Mouse (Mus musculus): ENCODE data around the gene Mcm7. TPM values are rescaled to one million over a fixed set of nuclear protein-coding genes. Genes with fewer than 3 reads are reported as not detected.

Gene Mcm7
- polyA plus RNA-seq, 1 experiment = 19.6 TPM

- TF ChIP-seq GATA1 (IDR thresholded peaks at IDR 0.05; ENCODE audit: low read length) = no peak
These were observed 8.6 kb downstream of the Mcm7 start for GRCm38 (mm10) chr5:138163610-138164009.

GRCm38 (mm10) chr5:138163046-138163445, 9.2 kb downstream of the Mcm7 start:
- TF ChIP-seq GATA1 (IDR thresholded peaks at IDR 0.05; ENCODE audit: low read length) = no peak

- TF ChIP-seq GATA1 (IDR thresholded peaks at IDR 0.05; ENCODE audit: low read length) = no peak
These were observed 11.2 kb downstream of the Mcm7 start, which contains the start of gene Cops6 for GRCm38 (mm10) chr5:138160842-138161665. TSS of gene Cops6 (plus strand) at chr5:138161071.

GRCm38 (mm10) chr5:138160224-138160762, 11.9 kb downstream of the Mcm7 start:
- no peak for TF ChIP-seq GATA1 (IDR thresholded peaks at IDR 0.05; ENCODE audit: low read length)

GRCm38 (mm10) chr5:138155443-138155976, 16.7 kb downstream of the Mcm7 start, which contains the start of gene Zfp113:
TSS of gene Zfp113 (minus strand) at chr5:138155744.
- TF ChIP-seq GATA1 (IDR thresholded peaks at IDR 0.05; ENCODE audit: low read length) = no peak

GRCm38 (mm10) chr5:138154390-138154789, 17.8 kb downstream of the Mcm7 start:
- no peak for TF ChIP-seq GATA1 (IDR thresholded peaks at IDR 0.05; ENCODE audit: low read length)

- no peak for TF ChIP-seq GATA1 (IDR thresholded peaks at IDR 0.05; ENCODE audit: low read length)
These were observed 33.6 kb downstream of the Mcm7 start for GRCm38 (mm10) chr5:138138585-138138984.

GRCm38 (mm10) chr5:138137935-138138549, 34.2 kb downstream of the Mcm7 start:
- TF ChIP-seq GATA1 (IDR thresholded peaks at IDR 0.05; ENCODE audit: low read length) = no peak

GRCm38 (mm10) chr5:138137257-138137656, 35.0 kb downstream of the Mcm7 start:
- no peak for TF ChIP-seq GATA1 (IDR thresholded peaks at IDR 0.05; ENCODE audit: low read length)

- no peak for TF ChIP-seq GATA1 (IDR thresholded peaks at IDR 0.05; ENCODE audit: low read length)
These were observed 39.7 kb downstream of the Mcm7 start for GRCm38 (mm10) chr5:138132425-138133064.

- TF ChIP-seq GATA1 (IDR thresholded peaks at IDR 0.05; ENCODE audit: low read length) = no peak
These were observed 54.2 kb downstream of the Mcm7 start for GRCm38 (mm10) chr5:138118041-138118440.

GRCm38 (mm10) chr5:138117199-138118015, 54.8 kb downstream of the Mcm7 start:
- no peak for TF ChIP-seq GATA1 (IDR thresholded peaks at IDR 0.05; ENCODE audit: low read length)

- no peak for TF ChIP-seq GATA1 (IDR thresholded peaks at IDR 0.05; ENCODE audit: low read length)
These were observed 55.7 kb downstream of the Mcm7 start, which contains the start of gene Zscan21 for GRCm38 (mm10) chr5:138116255-138117198. TSS of gene Zscan21 (plus strand) at chr5:138116903.

Other genes starting within 250 kb of the Mcm7 start
- gene Gjc3, start 209.3 kb downstream of the Mcm7 start, polyA plus RNA-seq (2012) = not detected in 2 replicates
- gene Azgp1, start 190.9 kb downstream of the Mcm7 start, polyA plus RNA-seq (2012) = not detected in 2 replicates
- not detected in 2 replicates for gene Smok3a, start 151.2 kb downstream of the Mcm7 start, polyA plus RNA-seq (2012)
- gene Smok3b, start 151.0 kb downstream of the Mcm7 start, polyA plus RNA-seq (2012) = not detected in 2 replicates
- gene Smok3c, start 119.2 kb downstream of the Mcm7 start, polyA plus RNA-seq (2012) = not detected in 2 replicates
- 2.0 and 2.2 TPM in 2 replicates for gene Zkscan1, start 87.3 kb downstream of the Mcm7 start, polyA plus RNA-seq (2012)
- gene Zscan21, start 55.5 kb downstream of the Mcm7 start, polyA plus RNA-seq (2012) = 0.55 and 2.3 TPM in 2 replicates
- 0.27 and 0.28 TPM in 2 replicates for gene Zfp113, start 16.7 kb downstream of the Mcm7 start, polyA plus RNA-seq (2012)
- 146 and 184 TPM in 2 replicates for gene Cops6, start 11.4 kb downstream of the Mcm7 start, polyA plus RNA-seq (2012)
- 6.9 and 18.9 TPM in 2 replicates for gene Ap4m1, start 420 bp downstream of the Mcm7 start, polyA plus RNA-seq (2012)
- 33.9 and 45.4 TPM in 2 replicates for gene Taf6, start 15.0 kb upstream of the Mcm7 start, polyA plus RNA-seq (2012)
- gene Cnpy4, start 15.1 kb upstream of the Mcm7 start, polyA plus RNA-seq (2012) = 0.63 and 1.1 TPM in 2 replicates
- gene Mblac1, start 21.9 kb upstream of the Mcm7 start, polyA plus RNA-seq (2012) = 4.8 and 6.3 TPM in 2 replicates
- gene Nxpe5, start 53.5 kb upstream of the Mcm7 start, polyA plus RNA-seq (2012) = not detected in 2 replicates
- gene Lamtor4, start 83.1 kb upstream of the Mcm7 start, polyA plus RNA-seq (2012) = 58.4 and 59.8 TPM in 2 replicates
- 108 and 142 TPM in 2 replicates for gene BC037034, start 91.6 kb upstream of the Mcm7 start, polyA plus RNA-seq (2012)
- not detected in 2 replicates for gene Gal3st4, start 100.4 kb upstream of the Mcm7 start, polyA plus RNA-seq (2012)
- gene Gm43720, start 107.5 kb upstream of the Mcm7 start, polyA plus RNA-seq (2012) = not detected in 2 replicates
- gene Gpc2, start 107.6 kb upstream of the Mcm7 start, polyA plus RNA-seq (2012) = not detected in 2 replicates
- gene Stag3, start 107.8 kb upstream of the Mcm7 start, polyA plus RNA-seq (2012) = not detected in 2 replicates
- not detected in 2 replicates for gene Pvrig, start 169.5 kb upstream of the Mcm7 start, polyA plus RNA-seq (2012)